In the genomic region with DNA sequence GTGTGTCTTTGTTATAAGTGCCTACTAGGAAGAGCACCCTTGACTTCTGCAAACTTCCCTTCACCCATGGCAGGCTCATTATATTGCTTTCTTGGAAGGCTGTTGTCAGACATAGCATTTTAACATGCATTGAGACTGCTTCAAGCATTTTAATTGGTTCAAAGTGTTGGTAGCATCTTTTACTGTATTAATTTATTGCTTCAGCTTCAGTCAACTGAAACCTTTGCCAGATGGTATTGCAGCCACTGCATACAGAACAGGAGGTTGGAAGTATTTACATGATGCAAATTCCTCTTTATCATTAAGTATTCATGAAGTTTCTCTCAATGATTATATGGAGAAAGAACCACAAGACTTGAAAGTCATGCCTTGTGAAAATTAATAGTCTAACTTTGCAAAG, we compare ENCODE assay signal across 30 mouse cellular contexts.
DNase-seq lines count a peak whose midpoint lies in the region; ATAC-seq and TF ChIP-seq lines count a peak whose summit lies in the region.
"Had no signal": no experiment of that assay in that cellular context is flagged by ENCODE, and none has a peak within 500 bp of the region (broad histone marks: within the 10 kb centered on the region; RNA-seq: fewer than 3 reads in every experiment).

No protein-coding gene starts in this region.

- H3K4me1 ChIP-seq in embryonic facial prominence, embryonic 14.5 days (ENCODE audit: control insufficient read depth, insufficient read depth, low read length): no peaks in the 10 kb centered on the region
- no peaks in the 10 kb centered on the region for H3K4me1 ChIP-seq in embryonic facial prominence, embryonic 10.5 days
- H3K4me1 ChIP-seq in hindbrain, embryonic 12.5 days: no peaks in the 10 kb centered on the region
- no peaks in the 10 kb centered on the region for H3K4me1 ChIP-seq in hindbrain, embryonic 13.5 days (replicated peaks)
- no peaks in the 10 kb centered on the region for H3K4me1 ChIP-seq in midbrain, postnatal 0 days (ENCODE audit: insufficient read depth, low read length)
- no peaks in the 10 kb centered on the region; the same call in 1 of the 2 replicates for H3K4me1 ChIP-seq in midbrain, embryonic 13.5 days (replicated peaks)
- H3K4me1 ChIP-seq in forebrain, postnatal 0 days (ENCODE audit: insufficient read depth): no peaks in the 10 kb centered on the region
- H3K4me1 ChIP-seq: embryonic facial prominence, embryonic 13.5 days; limb, embryonic 12.5 days; liver, embryonic 15.5 days; lung, embryonic 15.5 days; neural tube, embryonic 15.5 days; stomach, embryonic 15.5 days had no signal

- H3K9ac ChIP-seq in embryonic facial prominence, embryonic 14.5 days (ENCODE audit: low read depth, low read length): no peak overlapping the region
- H3K9ac ChIP-seq in hindbrain, embryonic 12.5 days: no peak overlapping the region
- no peak overlapping the region for H3K9ac ChIP-seq in hindbrain, embryonic 13.5 days
- H3K9ac ChIP-seq in midbrain, postnatal 0 days (replicated peaks; ENCODE audit: low read length, poor library complexity, severe bottlenecking): no peak overlapping the region
- H3K9ac ChIP-seq in midbrain, embryonic 13.5 days (replicated peaks): no peak overlapping the region
- H3K9ac ChIP-seq in forebrain, postnatal 0 days: no peak overlapping the region
- H3K9ac ChIP-seq: embryonic facial prominence, embryonic 13.5 days; limb, embryonic 12.5 days; liver, embryonic 15.5 days; lung, embryonic 15.5 days; neural tube, embryonic 15.5 days; stomach, embryonic 15.5 days had no signal

- no peak overlapping the region for H3K4me3 ChIP-seq in embryonic facial prominence, embryonic 14.5 days (ENCODE audit: low read depth, low read length)
- no peak overlapping the region for H3K4me3 ChIP-seq in embryonic facial prominence, embryonic 10.5 days
- no peak overlapping the region for H3K4me3 ChIP-seq in hindbrain, embryonic 12.5 days
- no peak overlapping the region for H3K4me3 ChIP-seq in hindbrain, embryonic 13.5 days
- no peak overlapping the region for H3K4me3 ChIP-seq in midbrain, postnatal 0 days (ENCODE audit: low read depth, low read length)
- H3K4me3 ChIP-seq in midbrain, embryonic 13.5 days (replicated peaks): no peak overlapping the region
- no peak overlapping the region for H3K4me3 ChIP-seq in forebrain, postnatal 0 days (ENCODE audit: low read depth, low read length)
- H3K4me3 ChIP-seq: embryonic facial prominence, embryonic 13.5 days; erythroblast, embryonic 14.5 days; left cerebral cortex, adult 2 months; limb, embryonic 12.5 days; liver, embryonic 15.5 days; lung, embryonic 15.5 days; neural tube, embryonic 15.5 days; stomach, embryonic 15.5 days had no signal

- H3K9me3 ChIP-seq in embryonic facial prominence, embryonic 14.5 days (ENCODE audit: control insufficient read depth, low read length): no peaks in the 10 kb centered on the region
- no peaks in the 10 kb centered on the region for H3K9me3 ChIP-seq in embryonic facial prominence, embryonic 10.5 days
- no peaks in the 10 kb centered on the region for H3K9me3 ChIP-seq in hindbrain, embryonic 12.5 days (replicated peaks)
- no peaks in the 10 kb centered on the region for H3K9me3 ChIP-seq in hindbrain, embryonic 13.5 days
- no peaks in the 10 kb centered on the region for H3K9me3 ChIP-seq in midbrain, postnatal 0 days (ENCODE audit: low read length)
- no peaks in the 10 kb centered on the region for H3K9me3 ChIP-seq in midbrain, embryonic 13.5 days
- no peaks in the 10 kb centered on the region for H3K9me3 ChIP-seq in forebrain, postnatal 0 days (ENCODE audit: low read length)
- H3K9me3 ChIP-seq: embryonic facial prominence, embryonic 13.5 days; limb, embryonic 12.5 days; liver, embryonic 15.5 days; lung, embryonic 15.5 days; neural tube, embryonic 15.5 days; stomach, embryonic 15.5 days had no signal

- no peak for TF ChIP-seq CTCF in midbrain, postnatal 0 days (IDR thresholded peaks at IDR 0.05)
- TF ChIP-seq CTCF in forebrain, postnatal 0 days (IDR thresholded peaks at IDR 0.05; ENCODE audit: low read depth): no peak

- ATAC-seq in embryonic facial prominence, embryonic 14.5 days (ENCODE audit: low read depth): no peak
- peak; percentile 69; the same call in 1 of the 2 replicates for ATAC-seq in hindbrain, embryonic 12.5 days (ENCODE audit: low FRiP score)
- ATAC-seq in hindbrain, embryonic 13.5 days (ENCODE audit: low FRiP score): no peak
- ATAC-seq in midbrain, postnatal 0 days (ENCODE audit: low FRiP score): no peak
- no peak for ATAC-seq in midbrain, embryonic 13.5 days
- peak; percentile 53; the same call in 1 of the 2 replicates for ATAC-seq in forebrain, postnatal 0 days
- ATAC-seq: activated CD4-positive, CD25-positive, alpha-beta regulatory T cell, adult 4 months; intestine, postnatal 0 days had no signal

- no peak overlapping the region for H3K27ac ChIP-seq in embryonic facial prominence, embryonic 14.5 days (replicated peaks; ENCODE audit: low read depth, low read length)
- H3K27ac ChIP-seq in embryonic facial prominence, embryonic 10.5 days (replicated peaks): no peak overlapping the region
- H3K27ac ChIP-seq in hindbrain, embryonic 12.5 days: no peak overlapping the region
- H3K27ac ChIP-seq in hindbrain, embryonic 13.5 days: no peak overlapping the region
- H3K27ac ChIP-seq in midbrain, postnatal 0 days (ENCODE audit: low read depth, low read length): no peak overlapping the region
- no peak overlapping the region for H3K27ac ChIP-seq in midbrain, embryonic 13.5 days
- H3K27ac ChIP-seq in forebrain, postnatal 0 days (ENCODE audit: low read depth, low read length): no peak overlapping the region
- H3K27ac ChIP-seq: embryonic facial prominence, embryonic 13.5 days; left cerebral cortex, adult 2 months; limb, embryonic 12.5 days; liver, embryonic 15.5 days; lung, embryonic 15.5 days; neural tube, embryonic 15.5 days; stomach, embryonic 15.5 days had no signal

- no peaks in the 10 kb centered on the region for H3K36me3 ChIP-seq in embryonic facial prominence, embryonic 14.5 days (ENCODE audit: control insufficient read depth, insufficient read depth, low read length)
- H3K36me3 ChIP-seq in embryonic facial prominence, embryonic 10.5 days (replicated peaks): no peaks in the 10 kb centered on the region
- no peaks in the 10 kb centered on the region for H3K36me3 ChIP-seq in hindbrain, embryonic 12.5 days
- H3K36me3 ChIP-seq in hindbrain, embryonic 13.5 days: no peaks in the 10 kb centered on the region
- H3K36me3 ChIP-seq in midbrain, postnatal 0 days (ENCODE audit: insufficient read depth, low read length): no peaks in the 10 kb centered on the region
- no peaks in the 10 kb centered on the region for H3K36me3 ChIP-seq in midbrain, embryonic 13.5 days
- no peaks in the 10 kb centered on the region for H3K36me3 ChIP-seq in forebrain, postnatal 0 days (ENCODE audit: insufficient read depth)
- H3K36me3 ChIP-seq: embryonic facial prominence, embryonic 13.5 days; limb, embryonic 12.5 days; liver, embryonic 15.5 days; lung, embryonic 15.5 days; neural tube, embryonic 15.5 days; stomach, embryonic 15.5 days had no signal

- no peaks in the 10 kb centered on the region for H3K27me3 ChIP-seq in embryonic facial prominence, embryonic 14.5 days (replicated peaks; ENCODE audit: control insufficient read depth, insufficient read depth, low read length)
- no peaks in the 10 kb centered on the region for H3K27me3 ChIP-seq in embryonic facial prominence, embryonic 10.5 days (replicated peaks; ENCODE audit: low read depth, poor library complexity, severe bottlenecking)
- no peaks in the 10 kb centered on the region for H3K27me3 ChIP-seq in hindbrain, embryonic 12.5 days
- H3K27me3 ChIP-seq in hindbrain, embryonic 13.5 days: no peaks in the 10 kb centered on the region
- H3K27me3 ChIP-seq in midbrain, postnatal 0 days (ENCODE audit: insufficient read depth, low read length): no peaks in the 10 kb centered on the region
- H3K27me3 ChIP-seq in midbrain, embryonic 13.5 days: no peaks in the 10 kb centered on the region
- no peaks in the 10 kb centered on the region for H3K27me3 ChIP-seq in forebrain, postnatal 0 days (ENCODE audit: insufficient read depth, low read length)
- H3K27me3 ChIP-seq: CH12.LX; embryonic facial prominence, embryonic 13.5 days; limb, embryonic 12.5 days; liver, embryonic 15.5 days; lung, embryonic 15.5 days; neural tube, embryonic 15.5 days; stomach, embryonic 15.5 days had no signal

- H3K4me2 ChIP-seq in embryonic facial prominence, embryonic 14.5 days (ENCODE audit: low read depth, low read length): no peak overlapping the region
- H3K4me2 ChIP-seq in hindbrain, embryonic 12.5 days (replicated peaks): no peak overlapping the region
- no peak overlapping the region for H3K4me2 ChIP-seq in hindbrain, embryonic 13.5 days
- H3K4me2 ChIP-seq in midbrain, postnatal 0 days (ENCODE audit: low read depth, low read length, poor library complexity, severe bottlenecking): no peak overlapping the region
- no peak overlapping the region for H3K4me2 ChIP-seq in midbrain, embryonic 13.5 days (replicated peaks)
- H3K4me2 ChIP-seq in forebrain, postnatal 0 days (ENCODE audit: low read depth): no peak overlapping the region
- H3K4me2 ChIP-seq: embryonic facial prominence, embryonic 13.5 days; heart, embryonic 11.5 days; limb, embryonic 12.5 days; liver, embryonic 15.5 days; lung, embryonic 15.5 days; neural tube, embryonic 15.5 days; stomach, embryonic 15.5 days had no signal

- DNase-seq in embryonic facial prominence, embryonic 14.5 days (ENCODE audit: low spot score): peak; percentile 1
- no peak for DNase-seq in embryonic facial prominence, embryonic 10.5 days (ENCODE audit: low spot score)
- peak; percentile 1 for DNase-seq in midbrain, postnatal 0 days (ENCODE audit: low spot score)
- peak; percentile 4 for DNase-seq in forebrain, postnatal 0 days
- DNase-seq in ovary, postnatal 36 days (ENCODE audit: low spot score): no peak
- DNase-seq: adrenal gland, adult 2 months; cerebellum, adult 11-12 months; cerebellum, adult 9-11 months; embryo, embryonic 11 days; gastrocnemius, postnatal 25 days; heart, adult 18-20 months; heart, postnatal 4 days; kidney, adult 9 months; kidney, postnatal 14 days; right cerebral cortex, postnatal 25 days had no signal

Comparison
In these comparisons a context has a peak if more than half of its experiments do, and no peak if none do; other contexts are left out.
1. ATAC-seq: peak in hindbrain, embryonic 12.5 days (single experiment) and forebrain, postnatal 0 days (single experiment); none in embryonic facial prominence, embryonic 14.5 days (single experiment), hindbrain, embryonic 13.5 days (single experiment), midbrain, postnatal 0 days (single experiment) and midbrain, embryonic 13.5 days (single experiment).
2. DNase-seq: peak in embryonic facial prominence, embryonic 14.5 days (single experiment), midbrain, postnatal 0 days (single experiment) and forebrain, postnatal 0 days (single experiment); none in embryonic facial prominence, embryonic 10.5 days (single experiment) and ovary, postnatal 36 days (single experiment).